Mouse (Mus musculus) kidney, embryonic 16.5 days (tissue): ENCODE measurements at regions not wholly inside any gene's neighbourhood (a gene's known extent, or its start where the extent isn't known, plus 50 kb on each side); places are given as distances from the start of the nearest gene placed in this dataset.

ENCODE experiments used
- ATAC-seq: fragments of 200-750 bp; cut with Nextera tagmentation; 2 replicates; pipeline ENCODE4 v1.8.0; 2017; ENCODE audit warnings: moderate TSS enrichment; ENCODE audit not compliant: low FRiP score, low TSS enrichment
- H3K27ac ChIP-seq: fragments of 300-500 bp; sonication (generic); 2 replicates; pipeline ENCODE4 v1.5.1; 2014; ENCODE audit warnings: low read length
- H3K27me3 ChIP-seq: fragments of 300-500 bp; sonication (generic); 2 replicates; pipeline ENCODE4 v1.6.1; 2014; ENCODE audit warnings: low read length, control low read depth, mixed read lengths; ENCODE audit not compliant: insufficient read depth
- H3K36me3 ChIP-seq: fragments of 300-500 bp; sonication (generic); 2 replicates; pipeline ENCODE4 v1.6.1; 2014; ENCODE audit warnings: low read length, control low read depth, mixed read lengths; ENCODE audit not compliant: insufficient read depth
- H3K4me1 ChIP-seq: fragments of 300-500 bp; sonication (generic); 2 replicates; pipeline ENCODE4 v1.6.1; 2014; ENCODE audit warnings: low read length, control low read depth, mixed read lengths; ENCODE audit not compliant: insufficient read depth
- H3K4me2 ChIP-seq: fragments of 300-500 bp; sonication (generic); replicated peaks from 2 replicates; pipeline ENCODE4 v1.6.1; 2014; ENCODE audit warnings: low read depth, low read length
- H3K4me3 ChIP-seq: fragments of 300-500 bp; sonication (generic); 2 replicates; pipeline ENCODE4 v1.5.1; 2014; ENCODE audit warnings: mild to moderate bottlenecking, low read length
- H3K9ac ChIP-seq: fragments of 300-500 bp; sonication (generic); replicated peaks from 2 replicates; pipeline ENCODE4 v1.6.1; 2014; ENCODE audit warnings: low read length
- H3K9me3 ChIP-seq: fragments of 300-500 bp; sonication (generic); 2 replicates; pipeline ENCODE4 v1.6.1; 2016; ENCODE audit warnings: low read length, control low read depth
- WGBS: fragments of 180-500 bp; shearing (Covaris S2); extraction: QIAGEN DNeasy Blood & Tissue Kit; methylation state at CpG from one replicate; pipeline ENCODE4 v1.1.7; 2014; 5-methylcytosine and 5-hydroxymethylcytosine counted together

DNA sequence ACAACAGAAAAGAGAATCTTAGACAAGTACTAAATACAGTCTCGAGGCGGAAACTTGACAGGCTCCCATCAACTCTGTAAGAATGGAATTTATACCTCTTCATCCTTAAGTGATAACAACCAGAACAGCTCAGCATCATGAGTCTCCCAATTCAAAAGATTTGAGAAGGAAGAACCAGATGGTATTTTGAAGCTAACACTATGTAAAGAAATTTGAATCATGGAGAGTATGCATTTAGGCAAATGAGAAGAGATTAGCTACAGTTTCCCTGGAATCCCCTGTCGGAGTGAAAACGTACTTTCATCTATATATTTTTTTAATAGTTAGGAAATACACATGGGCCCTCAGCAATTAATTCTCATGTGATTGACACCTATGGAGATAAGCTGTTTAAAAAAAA, 140.9 kb downstream of the Nrip1 start:
- no peaks in the 10 kb centered on the region for H3K36me3 ChIP-seq
- no peak overlapping the region for H3K27ac ChIP-seq
- H3K9me3 ChIP-seq = no peaks in the 10 kb centered on the region
- 67% methylated on average over 4 of the region's 4 CpGs for WGBS
- H3K27me3 ChIP-seq = no peaks in the 10 kb centered on the region
- no peak overlapping the region for H3K9ac ChIP-seq
- no peak for ATAC-seq
- H3K4me2 ChIP-seq = no peak overlapping the region
- no peaks in the 10 kb centered on the region for H3K4me1 ChIP-seq
- H3K4me3 ChIP-seq = no peak overlapping the region

DNA sequence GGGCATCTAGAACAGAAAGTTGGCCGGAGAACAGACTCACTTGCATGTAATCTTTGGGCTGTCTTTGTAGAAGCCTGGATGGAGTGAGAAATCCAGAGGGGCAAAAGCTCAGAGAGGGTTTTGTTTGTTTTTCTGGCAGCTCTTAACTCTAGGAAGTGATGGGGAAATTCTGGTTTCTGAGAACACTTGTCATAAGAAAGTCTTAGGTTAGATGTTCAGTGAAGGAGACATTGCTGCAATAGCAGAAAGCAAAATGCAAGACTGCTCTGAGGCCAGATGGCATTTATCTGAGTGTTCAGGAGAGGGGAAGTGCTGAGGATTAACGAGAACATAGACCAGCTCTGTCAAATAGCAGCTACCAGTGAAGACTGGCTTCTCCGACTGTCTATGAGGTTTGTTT, 141.5 kb downstream of the Nrip1 start:
- no peak overlapping the region for H3K9ac ChIP-seq
- H3K9me3 ChIP-seq = no peaks in the 10 kb centered on the region
- no peak for ATAC-seq
- H3K4me3 ChIP-seq = no peak overlapping the region
- WGBS = 47% methylated on average over 3 of the region's 3 CpGs
- H3K4me2 ChIP-seq = no peak overlapping the region
- no peaks in the 10 kb centered on the region for H3K36me3 ChIP-seq
- H3K27ac ChIP-seq = no peak overlapping the region
- H3K4me1 ChIP-seq = 0 out of 2 replicates have a peak, but pooled peaks cover 4% of the 10 kb centered on the region
- no peaks in the 10 kb centered on the region for H3K27me3 ChIP-seq

- H3K9me3 ChIP-seq = no peaks in the 10 kb centered on the region
- H3K4me2 ChIP-seq = no peak overlapping the region
- peaks cover 13% of the 10 kb centered on the region; the same call in 1 of the 2 replicates for H3K4me1 ChIP-seq
- no peak overlapping the region for H3K9ac ChIP-seq
- H3K36me3 ChIP-seq = no peaks in the 10 kb centered on the region
- 88% methylated on average over 4 of the region's 4 CpGs for WGBS
- no peak overlapping the region for H3K27ac ChIP-seq
- no peak for ATAC-seq
- no peak overlapping the region for H3K4me3 ChIP-seq
- H3K27me3 ChIP-seq = no peaks in the 10 kb centered on the region
Observed at GRCm38 (mm10) chr16:76230516-76231302, 142.9 kb downstream of the Nrip1 start.

DNA sequence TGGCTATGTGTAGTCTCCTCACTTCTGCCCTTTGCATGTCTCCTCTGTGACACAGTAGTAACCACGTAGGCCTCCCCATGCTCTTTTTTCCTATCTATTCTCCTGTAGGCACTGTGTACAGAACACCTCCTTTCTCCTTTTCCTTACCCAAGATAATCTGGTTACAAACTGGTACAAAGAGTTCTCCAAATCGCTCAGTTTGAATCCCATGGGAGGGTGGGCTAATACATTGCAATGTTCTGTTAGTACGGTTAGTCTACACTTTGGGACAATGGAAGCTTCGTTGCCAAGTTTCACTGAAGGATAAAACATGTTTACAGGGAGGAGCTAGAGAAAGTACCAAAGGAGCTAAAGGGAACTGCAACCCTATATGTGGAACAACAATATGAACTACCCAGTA, 145.2 kb downstream of the Nrip1 start:
- WGBS = 87% methylated on average over 4 of the region's 4 CpGs
- Histone ChIP-seq H3K4me1 (peaks cover 34% of the 10 kb centered on the region), H3K36me3 (no peaks in the 10 kb centered on the region), H3K9me3 (no peaks in the 10 kb centered on the region), H3K9ac (no peak overlapping the region), H3K4me3 (no peak overlapping the region), H3K27ac (no peak overlapping the region), H3K27me3 (no peaks in the 10 kb centered on the region), H3K4me2 (no peak overlapping the region)
- ATAC-seq = no peak

GRCm38 (mm10) chr16:76226446-76226845, 147.2 kb downstream of the Nrip1 start:
- Histone ChIP-seq H3K4me1 (peaks cover 39% of the 10 kb centered on the region), H3K27ac (no peak overlapping the region; the same call in 1 of the 2 replicates)
- 74% methylated on average over 7 of the region's 7 CpGs for WGBS

GRCm38 (mm10) chr16:76225587-76226226, 147.9 kb downstream of the Nrip1 start:
- no peaks in the 10 kb centered on the region for H3K36me3 ChIP-seq
- no peaks in the 10 kb centered on the region for H3K9me3 ChIP-seq
- WGBS = 47% methylated on average over 12 of the region's 12 CpGs
- peak overlapping the region; percentile 8; the same call in 1 of the 2 replicates for H3K4me2 ChIP-seq
- H3K9ac ChIP-seq = no peak overlapping the region
- H3K27ac ChIP-seq = peak overlapping the region; percentile 65
- no peak for ATAC-seq
- no peaks in the 10 kb centered on the region for H3K27me3 ChIP-seq
- H3K4me3 ChIP-seq = no peak overlapping the region
- H3K4me1 ChIP-seq = peaks cover 39% of the 10 kb centered on the region

More at GRCm38 (mm10) chr16:76226446-76226845, 147.2 kb downstream of the Nrip1 start:
- no peak overlapping the region for H3K4me3 ChIP-seq
- ATAC-seq = no peak
- no peaks in the 10 kb centered on the region for H3K36me3 ChIP-seq
- H3K27me3 ChIP-seq = no peaks in the 10 kb centered on the region
- no peaks in the 10 kb centered on the region for H3K9me3 ChIP-seq
- H3K9ac ChIP-seq = no peak overlapping the region
- no peak overlapping the region for H3K4me2 ChIP-seq

GRCm38 (mm10) chr16:76224901-76225586, 148.6 kb downstream of the Nrip1 start:
- Histone ChIP-seq H3K9me3 (no peaks in the 10 kb centered on the region), H3K9ac (no peak overlapping the region), H3K27ac (peak overlapping the region; percentile 81), H3K4me3 (no peak overlapping the region), H3K4me1 (peaks cover 39% of the 10 kb centered on the region), H3K36me3 (no peaks in the 10 kb centered on the region), H3K4me2 (0 out of 2 replicates have a peak overlapping the region, but pooled peaks have one; percentile 3), H3K27me3 (no peaks in the 10 kb centered on the region)
- 6% methylated on average over 9 of the region's 9 CpGs for WGBS
- peak; percentile 65 for ATAC-seq

DNA sequence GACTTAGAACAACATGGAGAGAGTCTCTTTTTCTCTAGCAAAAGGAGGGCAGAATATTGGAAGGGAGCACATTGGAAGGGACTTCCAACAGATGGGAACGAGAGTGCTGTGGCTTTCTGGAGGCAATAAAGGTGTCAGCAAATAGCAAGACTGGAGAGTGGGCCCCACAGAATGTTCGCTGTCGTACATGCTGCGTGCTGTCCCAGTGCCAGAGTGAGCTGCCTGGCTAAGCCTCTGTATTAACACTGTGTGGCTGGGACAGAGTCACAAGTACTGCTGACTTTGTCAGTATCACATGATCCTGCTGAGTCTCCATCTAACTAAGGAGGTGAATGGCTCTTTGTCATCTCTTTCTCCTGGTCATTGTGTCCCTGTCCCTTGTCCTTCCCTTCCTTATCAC, 149.9 kb downstream of the Nrip1 start:
- no peaks in the 10 kb centered on the region for H3K9me3 ChIP-seq
- 0 out of 2 replicates have a peak, but pooled peaks have one; percentile 42 for ATAC-seq
- H3K4me2 ChIP-seq = no peak overlapping the region
- 34% methylated on average over 4 of the region's 4 CpGs for WGBS
- no peak overlapping the region for H3K4me3 ChIP-seq
- no peak overlapping the region; the same call in 1 of the 2 replicates for H3K9ac ChIP-seq
- 0 out of 2 replicates have a peak overlapping the region, but pooled peaks have one; percentile 30 for H3K27ac ChIP-seq
- no peaks in the 10 kb centered on the region for H3K27me3 ChIP-seq
- H3K4me1 ChIP-seq = peaks cover 39% of the 10 kb centered on the region
- H3K36me3 ChIP-seq = no peaks in the 10 kb centered on the region

- H3K9ac ChIP-seq = no peak overlapping the region
- H3K36me3 ChIP-seq = no peaks in the 10 kb centered on the region
- no peak overlapping the region for H3K4me3 ChIP-seq
- H3K27me3 ChIP-seq = no peaks in the 10 kb centered on the region
- peaks cover 39% of the 10 kb centered on the region for H3K4me1 ChIP-seq
- H3K4me2 ChIP-seq = no peak overlapping the region
- no peaks in the 10 kb centered on the region for H3K9me3 ChIP-seq
- H3K27ac ChIP-seq = 0 out of 2 replicates have a peak overlapping the region, but pooled peaks have one; percentile 52
- no peak for ATAC-seq
- WGBS = 63% methylated on average over 5 of the region's 5 CpGs
Observed at GRCm38 (mm10) chr16:76222960-76223359, 150.7 kb downstream of the Nrip1 start.
